Mouse (Mus musculus): ENCODE measurements around the gene Tgfbrap1. TPM values are rescaled to one million over a fixed set of nuclear protein-coding genes. Genes with fewer than 3 reads are reported as not detected.
"Not testable (repeated sequence)": the region's sequence is repeated elsewhere in the genome, so short reads cannot be mapped to it uniquely, and the experiment has no call there.

The Tgfbrap1 gene
- polyA plus RNA-seq, 1 experiment from 2014 or later: 16.4 TPM

DNA sequence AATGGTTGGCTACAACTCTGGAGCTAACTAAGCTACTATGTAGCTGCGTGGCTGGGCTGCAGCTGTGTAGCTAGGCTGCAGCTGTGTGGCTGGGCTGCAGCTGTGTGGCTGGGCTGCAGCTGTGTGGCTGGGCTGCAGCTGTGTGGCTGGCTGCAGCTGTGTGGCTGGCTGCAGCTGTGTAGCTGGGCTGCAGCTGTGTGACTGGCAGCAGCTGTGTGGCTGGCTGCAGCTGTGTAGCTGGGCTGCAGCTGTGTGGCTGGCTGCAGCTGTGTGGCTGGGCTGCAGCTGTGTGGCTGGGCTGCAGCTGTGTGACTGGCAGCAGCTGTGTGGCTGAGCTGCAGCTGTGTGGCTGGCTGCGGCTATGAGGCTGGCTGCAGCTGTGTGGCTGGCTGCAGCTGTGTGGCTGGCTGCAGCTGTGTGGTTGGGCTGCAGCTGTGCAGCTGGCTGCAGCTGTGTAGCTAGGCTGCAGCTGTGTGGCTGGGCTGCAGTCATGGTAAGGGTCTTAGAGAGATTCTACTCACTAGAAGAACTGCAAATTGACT is 38.1 kb upstream of the Tgfbrap1 start:
- H3K27me3 ChIP-seq; H3K27ac ChIP-seq; H3K36me3 ChIP-seq; H3K9me3 ChIP-seq; H3K4me3 ChIP-seq; ATAC-seq (ENCODE audit: low FRiP score); H3K4me1 ChIP-seq (replicated peaks); H3K4me2 ChIP-seq; H3K9ac ChIP-seq: not testable (repeated sequence)
- WGBS: 80% methylated on average over 2 of the region's 2 CpGs

DNA sequence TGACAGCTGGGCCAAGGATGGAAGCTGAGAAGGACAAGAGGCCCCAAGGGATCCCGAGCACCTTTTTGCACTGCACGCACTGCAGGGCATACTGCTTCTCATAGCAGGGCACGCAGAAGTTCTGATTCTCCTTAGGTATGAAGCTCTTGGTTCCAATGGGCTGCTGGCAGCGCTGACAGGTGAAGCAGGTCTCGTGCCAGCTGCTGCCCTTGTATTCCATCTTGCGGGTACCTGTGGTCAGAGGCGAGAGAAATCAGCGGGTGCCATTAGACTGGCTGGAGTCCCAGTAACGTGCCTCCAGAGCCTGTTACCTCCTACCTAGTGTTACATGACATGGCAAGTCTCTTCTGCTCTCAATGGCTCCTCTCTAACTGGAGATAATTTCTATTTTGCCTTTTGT is 33.2 kb upstream of the Tgfbrap1 start:
- 93% methylated on average over 9 of the region's 9 CpGs for WGBS
- no peak overlapping the region for H3K27ac ChIP-seq
- no peaks in the 10 kb centered on the region for H3K27me3 ChIP-seq
- no peak overlapping the region for H3K4me2 ChIP-seq
- no peaks in the 10 kb centered on the region for H3K9me3 ChIP-seq
- no peak overlapping the region for H3K9ac ChIP-seq
- no peak for ATAC-seq (ENCODE audit: low FRiP score)
- H3K36me3 ChIP-seq: peaks cover 20% of the 10 kb centered on the region
- H3K4me1 ChIP-seq (replicated peaks): no peaks in the 10 kb centered on the region
- H3K4me3 ChIP-seq: no peak overlapping the region

DNA sequence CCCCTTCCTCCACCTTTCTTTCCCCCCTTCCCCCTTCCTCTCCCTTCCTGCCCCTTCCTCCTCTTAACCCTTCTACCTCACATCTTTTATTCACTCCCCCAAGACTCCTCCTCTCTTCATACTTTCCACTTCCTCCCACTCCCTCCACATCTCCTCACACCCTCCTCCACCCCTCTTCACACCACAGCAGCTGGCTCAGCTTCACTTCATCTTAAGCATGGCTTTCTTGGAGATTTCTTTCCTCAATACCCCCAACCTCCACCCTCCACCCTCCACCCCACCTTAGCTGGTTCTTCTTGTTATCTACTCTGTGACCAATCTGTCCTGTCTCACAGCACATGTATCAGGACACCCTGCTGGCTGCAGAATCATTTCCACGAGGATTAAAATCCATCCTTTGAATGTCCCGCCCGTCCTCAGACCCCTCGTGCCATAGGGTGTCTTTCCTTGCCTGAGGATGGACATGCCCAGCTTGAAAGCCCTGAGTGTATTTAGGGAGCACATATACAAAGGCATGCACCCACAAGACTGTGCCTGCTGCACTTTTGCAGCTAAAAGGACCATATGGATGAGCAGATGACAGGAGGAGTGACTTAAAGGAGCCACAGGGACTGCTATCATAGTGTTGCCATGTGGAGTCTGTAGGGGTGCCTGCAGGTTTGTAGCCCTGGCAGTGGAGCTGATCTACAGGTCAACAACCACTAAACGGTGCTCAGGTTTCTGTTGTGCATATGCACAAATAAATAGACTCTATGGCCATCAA is 32.0 kb upstream of the Tgfbrap1 start:
- 85% methylated on average over 5 of the region's 5 CpGs for WGBS

DNA sequence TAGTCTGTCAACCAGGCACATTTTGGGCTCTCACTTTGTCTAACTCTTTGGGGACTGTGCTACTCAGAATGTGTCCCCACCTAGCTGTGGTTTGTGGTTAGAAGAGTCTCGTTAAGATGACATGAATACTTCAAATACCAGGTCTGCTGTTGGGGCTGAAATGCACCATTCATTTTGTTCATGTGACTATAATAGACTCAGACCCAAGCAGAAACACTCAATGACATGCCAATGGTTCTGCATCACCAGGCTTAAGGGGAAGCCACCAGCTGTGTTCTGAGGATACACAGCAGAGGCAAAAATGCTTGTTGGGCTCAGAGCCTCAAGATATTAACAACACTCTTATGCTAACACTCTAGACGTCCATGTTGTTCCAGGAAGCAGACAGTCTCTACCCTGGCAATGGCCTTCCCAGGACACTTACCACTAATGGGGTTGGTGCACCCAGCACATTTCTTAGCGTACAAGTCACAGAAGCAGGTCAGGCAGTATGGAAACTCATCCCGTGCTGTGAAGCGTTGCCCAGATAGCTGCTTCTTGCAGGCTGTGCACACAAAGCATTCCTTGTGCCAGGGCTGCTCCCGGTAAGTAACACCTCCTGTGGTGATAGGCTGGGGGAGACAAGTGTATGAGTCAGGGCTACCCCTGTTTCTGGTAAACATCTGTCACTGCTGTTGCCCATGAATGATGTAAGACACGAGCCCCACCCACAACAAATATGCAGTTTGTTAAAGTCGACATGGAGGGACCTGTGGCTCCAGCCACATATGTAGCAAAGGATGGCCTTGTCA is 29.6 kb upstream of the Tgfbrap1 start:
- Histone ChIP-seq H3K9ac (no peak overlapping the region), H3K9me3 (no peaks in the 10 kb centered on the region), H3K4me3 (no peak overlapping the region), H3K4me1 (replicated peaks) (no peaks in the 10 kb centered on the region), H3K27me3 (no peaks in the 10 kb centered on the region), H3K4me2 (no peak overlapping the region), H3K36me3 (peaks cover 25% of the 10 kb centered on the region), H3K27ac (no peak overlapping the region)
- WGBS: 75% methylated on average over 8 of the region's 8 CpGs
- no peak for ATAC-seq (ENCODE audit: low FRiP score)

More for the DNA sequence above, 32.0 kb upstream of the Tgfbrap1 start:
- Histone ChIP-seq H3K36me3 (peaks cover 17% of the 10 kb centered on the region), H3K9me3 (no peaks in the 10 kb centered on the region), H3K27me3 (no peaks in the 10 kb centered on the region), H3K4me2 (no peak overlapping the region), H3K27ac (no peak overlapping the region), H3K4me3 (no peak overlapping the region), H3K4me1 (replicated peaks) (no peaks in the 10 kb centered on the region), H3K9ac (no peak overlapping the region)
- no peak for ATAC-seq (ENCODE audit: low FRiP score)

DNA sequence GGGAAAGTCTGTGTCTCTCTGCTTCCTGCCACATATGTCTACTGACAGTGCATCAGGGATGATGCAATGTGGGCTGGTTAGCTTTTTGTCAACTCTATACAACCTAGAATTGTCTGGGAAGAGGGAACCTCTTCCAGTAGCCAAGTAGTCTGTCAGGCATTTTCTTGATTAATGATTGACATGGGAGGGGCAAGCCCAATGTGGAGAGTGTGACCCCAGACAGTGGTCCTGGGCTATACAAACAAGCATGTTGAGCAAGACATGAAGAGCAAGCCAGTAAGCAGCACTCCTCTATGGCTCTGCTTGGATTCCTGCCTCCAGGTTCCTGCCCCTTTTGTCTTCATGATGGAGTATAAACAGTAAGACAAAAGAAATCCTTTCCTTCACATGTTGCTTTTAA is 28.8 kb upstream of the Tgfbrap1 start:
- H3K4me1 ChIP-seq (replicated peaks): no peaks in the 10 kb centered on the region
- H3K9ac ChIP-seq: no peak overlapping the region
- ATAC-seq (ENCODE audit: low FRiP score): no peak
- no peaks in the 10 kb centered on the region for H3K9me3 ChIP-seq
- H3K36me3 ChIP-seq: peaks cover 25% of the 10 kb centered on the region
- H3K27me3 ChIP-seq: no peaks in the 10 kb centered on the region
- no peak overlapping the region for H3K27ac ChIP-seq
- no peak overlapping the region for H3K4me3 ChIP-seq
- no peak overlapping the region for H3K4me2 ChIP-seq

DNA sequence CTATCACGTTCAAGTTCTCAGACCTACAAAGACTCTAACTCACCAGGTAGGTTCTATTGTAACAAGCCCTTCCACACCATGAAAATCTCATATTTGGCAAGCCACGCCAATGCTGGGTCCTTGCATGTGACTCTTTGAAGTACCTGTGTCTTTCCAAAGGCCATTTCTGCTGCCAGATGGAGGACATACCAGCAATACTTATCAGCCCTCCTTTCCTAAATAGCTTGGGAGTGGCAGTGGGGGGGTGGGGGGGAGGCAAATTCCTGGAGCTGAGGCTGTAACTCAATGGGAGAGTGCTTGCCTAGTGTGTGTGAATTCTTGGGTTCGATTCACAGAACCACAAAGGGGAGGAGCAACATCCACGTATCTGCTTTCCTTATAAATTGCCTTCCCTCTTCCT is 26.3 kb upstream of the Tgfbrap1 start:
- H3K36me3 ChIP-seq: peaks cover 32% of the 10 kb centered on the region
- no peaks in the 10 kb centered on the region for H3K9me3 ChIP-seq

DNA sequence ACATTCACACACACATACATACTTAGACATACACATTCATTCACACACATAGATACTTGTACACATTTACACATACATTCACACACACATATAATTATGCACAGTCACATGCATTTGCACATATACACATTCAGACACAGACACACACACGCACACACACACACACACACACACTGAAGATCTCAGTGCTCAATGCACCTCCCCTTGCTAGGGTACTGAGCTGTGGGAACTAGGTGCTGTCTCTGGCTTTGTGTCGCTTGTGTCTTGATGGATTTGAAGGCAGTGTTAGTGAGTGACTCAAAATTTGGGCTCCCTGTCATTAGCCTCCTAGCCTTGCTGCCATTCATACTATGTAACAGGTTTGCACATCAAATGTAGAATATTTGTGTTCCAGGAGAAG is 24.2 kb upstream of the Tgfbrap1 start:
- H3K9me3 ChIP-seq: no peaks in the 10 kb centered on the region
- H3K4me3 ChIP-seq: no peak overlapping the region
- H3K4me2 ChIP-seq: no peak overlapping the region
- H3K9ac ChIP-seq: no peak overlapping the region
- H3K4me1 ChIP-seq (replicated peaks): no peaks in the 10 kb centered on the region
- ATAC-seq (ENCODE audit: low FRiP score): no peak
- H3K27me3 ChIP-seq: no peaks in the 10 kb centered on the region
- H3K36me3 ChIP-seq: peaks cover 39% of the 10 kb centered on the region
- H3K27ac ChIP-seq: no peak overlapping the region
- 93% methylated on average over 2 of the region's 2 CpGs for WGBS

More for the DNA sequence above, 26.3 kb upstream of the Tgfbrap1 start:
- Histone ChIP-seq H3K27me3 (no peaks in the 10 kb centered on the region), H3K4me3 (no peak overlapping the region), H3K4me1 (replicated peaks) (no peaks in the 10 kb centered on the region), H3K9ac (no peak overlapping the region), H3K4me2 (no peak overlapping the region), H3K27ac (no peak overlapping the region)
- ATAC-seq (ENCODE audit: low FRiP score): no peak
- WGBS: 82% methylated on average over 4 of the region's 4 CpGs

DNA sequence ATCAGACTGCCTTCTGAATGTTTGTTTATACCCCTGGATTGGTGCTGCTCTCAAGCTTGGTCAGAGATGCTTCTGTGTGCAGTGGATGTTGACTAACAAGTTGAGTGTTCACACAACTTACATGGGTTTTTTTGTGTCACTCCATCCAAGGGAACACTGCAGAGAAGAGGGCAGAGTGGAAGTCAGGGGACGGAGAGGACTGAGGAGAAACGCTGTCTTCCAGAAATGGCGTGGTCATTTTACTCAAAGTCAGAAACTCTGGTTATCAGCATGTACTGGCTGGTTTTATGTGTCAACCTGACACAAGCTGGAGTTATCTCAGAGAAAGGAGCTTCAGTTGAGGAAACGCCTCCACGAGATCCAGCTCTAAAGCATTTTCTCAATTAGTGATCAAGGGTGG is 22.5 kb upstream of the Tgfbrap1 start:
- no peak for ATAC-seq (ENCODE audit: low FRiP score)
- Histone ChIP-seq H3K27ac (no peak overlapping the region), H3K4me3 (no peak overlapping the region), H3K9me3 (no peaks in the 10 kb centered on the region), H3K27me3 (no peaks in the 10 kb centered on the region), H3K4me2 (no peak overlapping the region), H3K36me3 (peaks cover 49% of the 10 kb centered on the region), H3K9ac (no peak overlapping the region), H3K4me1 (replicated peaks) (no peaks in the 10 kb centered on the region)
- 98% methylated on average over 5 of the region's 5 CpGs for WGBS

DNA sequence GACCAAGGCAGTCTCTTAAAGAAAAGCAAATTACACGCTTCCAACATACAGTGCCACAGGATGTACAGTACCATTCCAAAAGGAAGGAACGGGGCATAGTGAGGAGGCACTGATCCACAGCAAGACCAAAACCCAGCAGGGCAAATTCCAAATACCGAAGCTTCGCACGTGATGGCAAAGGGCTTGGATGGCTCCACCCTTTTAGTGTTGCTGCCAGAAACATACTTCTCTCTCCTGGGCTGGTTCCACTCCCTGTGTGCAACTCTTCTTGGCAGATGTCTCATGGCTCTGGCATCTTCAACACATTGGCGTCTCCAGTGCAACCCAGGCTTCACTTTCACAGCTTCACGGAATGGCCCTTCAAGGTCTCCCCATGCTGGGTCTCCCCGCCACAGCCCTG is 19.0 kb upstream of the Tgfbrap1 start:
- Histone ChIP-seq H3K36me3 (peaks cover 70% of the 10 kb centered on the region), H3K4me1 (replicated peaks) (no peaks in the 10 kb centered on the region), H3K27me3 (no peaks in the 10 kb centered on the region), H3K9me3 (no peaks in the 10 kb centered on the region), H3K4me2 (no peak overlapping the region), H3K4me3 (no peak overlapping the region), H3K27ac (no peak overlapping the region), H3K9ac (no peak overlapping the region)
- WGBS: 97% methylated on average over 8 of the region's 8 CpGs
- no peak for ATAC-seq (ENCODE audit: low FRiP score)

DNA sequence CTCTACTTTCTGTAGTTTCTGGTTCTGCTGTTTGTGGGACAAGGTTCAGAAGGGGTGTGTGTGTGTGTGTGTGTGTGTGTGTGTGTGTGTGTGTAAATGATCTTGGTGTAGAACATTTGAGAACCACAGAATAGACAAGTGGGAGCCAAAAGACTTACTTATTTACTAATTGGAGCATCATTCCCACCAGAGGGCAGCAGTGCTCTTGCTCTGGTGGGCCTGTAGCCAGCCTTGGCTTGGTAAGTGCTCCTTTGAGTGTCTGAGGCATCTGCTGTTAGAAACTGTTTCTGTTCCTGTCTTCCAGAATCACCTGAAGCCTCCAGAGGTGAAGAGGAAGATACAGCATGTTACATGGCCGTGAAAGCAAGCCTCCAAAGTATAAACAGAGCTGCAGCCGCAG is 14.4 kb upstream of the Tgfbrap1 start:
- H3K4me1 ChIP-seq (replicated peaks): no peaks in the 10 kb centered on the region
- H3K4me3 ChIP-seq: no peak overlapping the region
- H3K9ac ChIP-seq: no peak overlapping the region
- no peak overlapping the region for H3K4me2 ChIP-seq
- peaks cover 78% of the 10 kb centered on the region for H3K36me3 ChIP-seq
- no peaks in the 10 kb centered on the region for H3K27me3 ChIP-seq
- WGBS: 96% methylated on average over 2 of the region's 2 CpGs
- ATAC-seq (ENCODE audit: low FRiP score): no peak
- H3K27ac ChIP-seq: no peak overlapping the region
- H3K9me3 ChIP-seq: no peaks in the 10 kb centered on the region

DNA sequence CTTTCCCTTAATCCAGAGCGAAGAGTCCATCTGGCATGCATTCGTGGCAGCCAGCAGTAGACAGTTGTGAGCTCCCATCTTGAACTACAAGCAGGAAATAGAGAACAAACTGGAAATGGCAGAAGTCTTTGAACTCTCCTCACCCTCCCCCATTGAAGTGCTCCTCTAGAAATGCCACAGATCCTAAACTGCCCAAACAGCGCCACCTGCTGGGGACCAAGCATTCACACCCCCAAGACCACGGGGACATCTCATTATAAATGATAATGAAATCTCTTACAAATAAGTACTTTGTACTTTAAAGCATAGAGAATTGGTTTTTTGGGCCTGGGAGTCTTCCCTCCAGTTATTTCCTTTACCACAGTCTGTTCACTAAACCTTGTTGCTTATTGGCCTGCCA is 12.1 kb upstream of the Tgfbrap1 start:
- ATAC-seq (ENCODE audit: low FRiP score): no peak
- Histone ChIP-seq H3K9me3 (no peaks in the 10 kb centered on the region), H3K9ac (no peak overlapping the region), H3K36me3 (peaks cover 75% of the 10 kb centered on the region), H3K4me1 (replicated peaks) (no peaks in the 10 kb centered on the region), H3K4me2 (no peak overlapping the region), H3K27me3 (no peaks in the 10 kb centered on the region), H3K4me3 (no peak overlapping the region), H3K27ac (no peak overlapping the region)
- WGBS: 50% methylated on average over 4 of the region's 4 CpGs

DNA sequence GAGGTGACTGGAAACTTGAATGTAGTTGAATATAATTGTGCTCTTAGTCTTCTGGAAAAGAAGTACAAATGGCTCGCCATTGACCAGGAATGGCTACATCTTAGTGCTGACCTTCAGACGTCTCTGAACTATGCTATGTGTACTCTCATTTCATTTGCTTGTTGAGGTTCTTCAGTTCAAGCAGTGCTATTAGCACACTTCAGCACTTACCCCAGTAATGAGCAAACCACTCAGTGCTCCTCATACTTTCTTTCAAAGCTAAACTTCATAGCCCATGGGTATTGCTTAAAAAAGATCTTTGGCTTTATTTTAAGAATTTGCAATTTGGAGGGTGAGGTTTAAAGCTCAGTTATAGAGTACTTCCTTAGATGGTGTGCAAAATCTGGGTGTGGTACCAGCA is 10.3 kb upstream of the Tgfbrap1 start:
- WGBS: 93% methylated on average over 2 of the region's 2 CpGs
- no peak overlapping the region for H3K4me3 ChIP-seq
- no peak for ATAC-seq (ENCODE audit: low FRiP score)

More for the DNA sequence above, 10.3 kb upstream of the Tgfbrap1 start:
- no peak overlapping the region for H3K27ac ChIP-seq
- H3K4me1 ChIP-seq (replicated peaks): no peaks in the 10 kb centered on the region
- H3K27me3 ChIP-seq: no peaks in the 10 kb centered on the region
- no peak overlapping the region for H3K4me2 ChIP-seq
- no peaks in the 10 kb centered on the region; the same call in 1 of the 2 replicates for H3K9me3 ChIP-seq
- H3K36me3 ChIP-seq: peaks cover 71% of the 10 kb centered on the region
- no peak overlapping the region for H3K9ac ChIP-seq
